Mouse (Mus musculus) stomach, postnatal 0 days (tissue): ENCODE data around the gene Grin2a. TPM values are rescaled to one million over a fixed set of nuclear protein-coding genes. Genes with fewer than 3 reads are reported as not detected.

Experiments used
- ATAC-seq: fragments of 200-750 bp; cut with Nextera tagmentation; 2 replicates; pipeline ENCODE4 v1.8.0; 2017; ENCODE audit not compliant: low FRiP score, low TSS enrichment
- DNase-seq: peaks from one replicate; pipeline ENCODE4 v3.0.0-alpha.2; 2016; ENCODE audit warnings: low spot score
- H3K27ac ChIP-seq: fragments of 300-500 bp; sonication (generic); replicated peaks from 2 replicates; pipeline ENCODE4 v1.5.1; 2014; ENCODE audit warnings: mild to moderate bottlenecking, control low read depth
- H3K27me3 ChIP-seq: fragments of 300-500 bp; sonication (generic); 2 replicates; pipeline ENCODE4 v1.6.1; 2014; ENCODE audit warnings: low read length; ENCODE audit not compliant: control insufficient read depth, insufficient read depth
- H3K36me3 ChIP-seq: fragments of 300-500 bp; sonication (generic); 2 replicates; pipeline ENCODE4 v1.6.1; 2014; ENCODE audit warnings: low read length, mixed read lengths; ENCODE audit not compliant: control insufficient read depth, insufficient read depth
- H3K4me1 ChIP-seq: fragments of 300-500 bp; sonication (generic); replicated peaks from 2 replicates; pipeline ENCODE4 v1.6.1; 2014; ENCODE audit warnings: antibody characterized with exemption; ENCODE audit not compliant: control insufficient read depth, insufficient read depth
- H3K4me2 ChIP-seq: fragments of 300-500 bp; sonication (generic); replicated peaks from 2 replicates; pipeline ENCODE4 v1.6.1; 2014; ENCODE audit warnings: low read depth, mild to moderate bottlenecking, control low read depth, moderate library complexity
- H3K4me3 ChIP-seq: fragments of 300-500 bp; sonication (generic); 2 replicates; pipeline ENCODE4 v1.5.1; 2014; ENCODE audit warnings: low read depth, low read length, control low read depth
- H3K9ac ChIP-seq: fragments of 300-500 bp; sonication (generic); 2 replicates; pipeline ENCODE4 v1.6.1; 2014; ENCODE audit warnings: mild to moderate bottlenecking, low read length, control low read depth, mixed read lengths
- H3K9me3 ChIP-seq: fragments of 300-500 bp; sonication (generic); 2 replicates; pipeline ENCODE4 v1.6.1; 2016; ENCODE audit warnings: low read length; ENCODE audit not compliant: control insufficient read depth
- CTCF ChIP-seq: IDR thresholded peaks from 2 replicates; pipeline ENCODE4 v1.5.1; 2016; ENCODE audit warnings: antibody characterized with exemption, low read depth, mild to moderate bottlenecking, moderate library complexity
- EP300 ChIP-seq: optimal IDR thresholded peaks from 2 replicates; pipeline ENCODE3; 2016; ENCODE audit warnings: antibody characterized with exemption
- WGBS: fragments of 180-500 bp; shearing (Covaris S2); extraction: QIAGEN DNeasy Blood & Tissue Kit; methylation state at CpG from one replicate; pipeline ENCODE4 v1.1.7; 2014; 5-methylcytosine and 5-hydroxymethylcytosine counted together
- polyA plus RNA-seq: library from polyadenylated mRNA; unstranded; fragments of >200 nt; fragmentation: Nextera tagmentation; extraction: Ambion mirVana; gene quantifications from 2 replicates; pipeline ENCODE4 v1.2.1, GENCODE M21; 2015

Gene Grin2a
- polyA plus RNA-seq, 1 experiment from 2014 or later, result not detected

GRCm38 (mm10) chr16:9886155-9886554 lies 109.2 kb downstream of the Grin2a start:
- Histone ChIP-seq H3K4me1 (no peaks in the 10 kb centered on the region), H3K27me3 (no peaks in the 10 kb centered on the region), H3K27ac (no peak overlapping the region), H3K4me2 (no peak overlapping the region), H3K9me3 (no peaks in the 10 kb centered on the region), H3K4me3 (no peak overlapping the region), H3K9ac (no peak overlapping the region), H3K36me3 (no peaks in the 10 kb centered on the region)
- no peak for ATAC-seq
- DNase-seq, result no peak
- TF ChIP-seq EP300 (no peak), CTCF (no peak)
- 56% methylated on average over 4 of the region's 4 CpGs for WGBS

GRCm38 (mm10) chr16:9884141-9884540 lies 111.2 kb downstream of the Grin2a start:
- Histone ChIP-seq H3K27ac (no peak overlapping the region), H3K4me1 (no peaks in the 10 kb centered on the region), H3K4me3 (no peak overlapping the region), H3K4me2 (no peak overlapping the region), H3K9ac (no peak overlapping the region), H3K27me3 (no peaks in the 10 kb centered on the region), H3K36me3 (no peaks in the 10 kb centered on the region), H3K9me3 (no peaks in the 10 kb centered on the region)
- WGBS, result 88% methylated on average over 2 of the region's 2 CpGs
- DNase-seq (no peak), ATAC-seq (no peak)
- TF ChIP-seq EP300 (no peak), CTCF (no peak)

DNA sequence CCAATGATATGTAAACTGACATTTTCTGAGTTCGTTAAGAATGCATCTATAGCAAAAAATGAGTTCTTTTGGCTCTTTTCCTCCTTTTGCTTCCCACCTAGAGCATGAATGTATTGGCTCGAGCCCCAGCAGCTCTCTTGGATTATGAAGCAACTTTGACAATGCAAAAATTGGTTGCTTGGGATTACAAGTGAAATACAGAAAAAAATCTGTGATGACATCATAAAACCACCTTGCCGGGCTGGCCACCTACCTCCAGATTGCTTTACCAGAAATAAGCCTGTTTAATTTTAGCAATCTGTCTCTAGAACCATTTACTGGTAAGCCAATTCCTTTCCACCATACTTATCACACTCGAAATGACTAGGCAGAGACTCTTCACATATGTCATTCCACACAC lies 112.9 kb downstream of the Grin2a start:
- Histone ChIP-seq H3K27me3 (no peaks in the 10 kb centered on the region), H3K4me1 (no peaks in the 10 kb centered on the region), H3K4me2 (no peak overlapping the region), H3K36me3 (no peaks in the 10 kb centered on the region), H3K4me3 (no peak overlapping the region), H3K9me3 (no peaks in the 10 kb centered on the region), H3K27ac (no peak overlapping the region), H3K9ac (no peak overlapping the region)
- 71% methylated on average over 4 of the region's 4 CpGs for WGBS
- TF ChIP-seq EP300 (no peak), CTCF (no peak)
- no peak for ATAC-seq
- no peak for DNase-seq

DNA sequence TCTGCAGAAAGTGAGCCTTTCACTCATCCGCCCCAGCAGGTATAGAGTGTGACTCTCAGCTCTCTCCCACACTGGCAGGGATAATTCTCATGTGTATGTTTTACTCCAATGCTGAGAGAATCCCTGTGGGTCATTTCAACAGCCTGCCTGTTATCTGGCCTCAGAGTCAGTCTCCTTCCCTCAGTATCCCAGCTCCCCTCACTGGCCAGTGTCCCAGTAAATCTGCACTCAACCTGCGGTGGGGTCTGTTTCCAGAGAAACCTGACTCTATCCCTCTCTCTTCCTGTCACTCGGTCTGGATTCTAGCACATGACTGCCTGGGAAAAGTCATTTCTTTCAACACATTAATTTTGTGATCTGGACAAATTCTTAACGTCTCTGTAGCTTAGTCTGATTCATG lies 122.4 kb downstream of the Grin2a start:
- Histone ChIP-seq H3K27ac (no peak overlapping the region), H3K4me1 (no peaks in the 10 kb centered on the region), H3K4me3 (no peak overlapping the region), H3K9ac (no peak overlapping the region), H3K36me3 (no peaks in the 10 kb centered on the region), H3K4me2 (no peak overlapping the region), H3K27me3 (no peaks in the 10 kb centered on the region), H3K9me3 (no peaks in the 10 kb centered on the region)
- TF ChIP-seq EP300, result no peak
- no peak for TF ChIP-seq CTCF
- WGBS, result 48% methylated on average over 4 of the region's 4 CpGs
- DNase-seq (no peak), ATAC-seq (no peak)

DNA sequence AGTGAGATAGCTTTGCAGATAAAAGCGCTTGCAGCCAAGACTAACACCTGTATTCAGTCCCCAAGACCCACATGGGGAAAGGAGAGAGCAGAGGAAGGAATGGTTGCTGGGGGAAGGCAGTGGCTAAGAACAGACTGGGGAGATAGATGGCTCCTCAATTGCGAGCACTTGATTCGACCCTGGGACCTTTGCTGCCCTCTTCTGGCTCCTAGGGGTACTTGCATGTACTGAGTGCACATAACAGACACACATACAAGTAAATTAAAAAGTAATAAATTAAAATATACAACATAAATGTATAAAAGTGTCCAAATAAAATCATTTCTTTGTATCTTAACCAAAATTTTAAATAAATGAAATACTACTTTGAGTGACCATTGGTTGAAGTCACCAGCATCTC lies 129.7 kb downstream of the Grin2a start:
- 69% methylated on average over 3 of the region's 3 CpGs for WGBS
- no peak for DNase-seq
- H3K36me3 ChIP-seq, result no peaks in the 10 kb centered on the region
- no peaks in the 10 kb centered on the region for H3K27me3 ChIP-seq
- H3K4me2 ChIP-seq, result no peak overlapping the region
- ATAC-seq, result no peak
- no peak overlapping the region for H3K9ac ChIP-seq
- no peak for TF ChIP-seq EP300
- peak; percentile 20; the same call in 1 of the 2 replicates for TF ChIP-seq CTCF
- no peaks in the 10 kb centered on the region for H3K4me1 ChIP-seq
- H3K9me3 ChIP-seq, result no peaks in the 10 kb centered on the region
- H3K4me3 ChIP-seq, result no peak overlapping the region
- H3K27ac ChIP-seq, result no peak overlapping the region

DNA sequence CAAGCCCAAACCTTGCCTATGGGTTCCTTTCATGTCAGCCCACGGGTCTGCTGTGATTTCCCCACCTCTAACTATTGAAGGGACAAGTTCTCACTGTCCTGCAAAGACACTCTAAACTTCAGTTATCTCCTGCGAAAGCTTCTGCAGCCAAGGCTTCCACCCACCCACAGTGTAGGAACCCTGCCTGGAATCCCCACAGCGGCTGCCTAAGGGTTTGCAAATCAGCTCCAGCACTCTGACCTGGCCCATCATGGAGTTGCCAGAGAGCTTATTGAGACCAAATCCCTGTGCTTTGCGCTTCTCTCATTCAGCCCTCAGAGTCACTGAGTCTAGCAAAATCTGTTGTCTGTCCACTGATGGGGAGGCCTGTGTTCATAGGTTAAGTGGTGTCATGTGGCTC lies 130.3 kb downstream of the Grin2a start:
- Histone ChIP-seq H3K27me3 (no peaks in the 10 kb centered on the region), H3K4me2 (no peak overlapping the region), H3K9me3 (no peaks in the 10 kb centered on the region), H3K4me1 (no peaks in the 10 kb centered on the region), H3K4me3 (no peak overlapping the region), H3K27ac (no peak overlapping the region), H3K36me3 (no peaks in the 10 kb centered on the region), H3K9ac (no peak overlapping the region)
- no peak for ATAC-seq
- WGBS, result 70% methylated on average over 4 of the region's 4 CpGs
- TF ChIP-seq CTCF, result no peak
- no peak for TF ChIP-seq EP300
- DNase-seq, result no peak
